Comparison of ENCODE assay signal across 10 mouse cellular contexts in genomic region chr14:117681321-117681921, GRCm38 (mm10).
DNase-seq lines count a peak whose midpoint lies in the region; ATAC-seq and TF ChIP-seq lines count a peak whose summit lies in the region.
"Had no signal": no experiment of that assay in that cellular context is flagged by ENCODE, and none has a peak within 500 bp of the region (broad histone marks: within the 10 kb centered on the region; RNA-seq: fewer than 3 reads in every experiment).

No protein-coding gene starts in this region.

- H3K36me3 ChIP-seq in hindbrain, embryonic 12.5 days = no peaks in the 10 kb centered on the region
- H3K36me3 ChIP-seq in hindbrain, embryonic 11.5 days (ENCODE audit: control insufficient read depth, insufficient read depth, low read length) = no peaks in the 10 kb centered on the region
- no peaks in the 10 kb centered on the region for H3K36me3 ChIP-seq in embryonic facial prominence, embryonic 14.5 days (ENCODE audit: control insufficient read depth, insufficient read depth, low read length)
- no peaks in the 10 kb centered on the region for H3K36me3 ChIP-seq in limb, embryonic 14.5 days (ENCODE audit: control insufficient read depth, insufficient read depth, low read length)
- H3K36me3 ChIP-seq in liver, postnatal 0 days (replicated peaks; ENCODE audit: insufficient read depth, low read length) = no peaks in the 10 kb centered on the region
- H3K36me3 ChIP-seq: G1E had no signal

- no peak for TF ChIP-seq EP300 in liver, postnatal 0 days (IDR thresholded peaks at IDR 0.05; ENCODE audit: low read depth)

- no peak overlapping the region for H3K4me2 ChIP-seq in hindbrain, embryonic 12.5 days (replicated peaks)
- H3K4me2 ChIP-seq in hindbrain, embryonic 11.5 days (replicated peaks; ENCODE audit: low read depth, low read length) = no peak overlapping the region
- H3K4me2 ChIP-seq in embryonic facial prominence, embryonic 14.5 days (ENCODE audit: low read depth, low read length) = no peak overlapping the region
- H3K4me2 ChIP-seq in limb, embryonic 14.5 days (replicated peaks; ENCODE audit: low read depth, low read length, severe bottlenecking) = no peak overlapping the region
- H3K4me2 ChIP-seq in liver, postnatal 0 days (ENCODE audit: low read depth, low read length) = no peak overlapping the region

- H3K27ac ChIP-seq in hindbrain, embryonic 12.5 days = 0 out of 2 replicates have a peak overlapping the region, but pooled peaks have one; percentile 2
- H3K27ac ChIP-seq in hindbrain, embryonic 11.5 days (ENCODE audit: low read depth, low read length) = no peak overlapping the region
- H3K27ac ChIP-seq in embryonic facial prominence, embryonic 14.5 days (replicated peaks; ENCODE audit: low read depth, low read length) = no peak overlapping the region
- H3K27ac ChIP-seq in limb, embryonic 14.5 days (replicated peaks; ENCODE audit: low read depth, low read length) = no peak overlapping the region
- H3K27ac ChIP-seq in liver, postnatal 0 days (ENCODE audit: low read depth) = no peak overlapping the region
- H3K27ac ChIP-seq: liver, embryonic 14.5 days had no signal

- no peak overlapping the region for H3K4me3 ChIP-seq in hindbrain, embryonic 12.5 days
- H3K4me3 ChIP-seq in hindbrain, embryonic 11.5 days (ENCODE audit: low read depth, low read length) = no peak overlapping the region
- no peak overlapping the region for H3K4me3 ChIP-seq in embryonic facial prominence, embryonic 14.5 days (ENCODE audit: low read depth, low read length)
- H3K4me3 ChIP-seq in limb, embryonic 14.5 days (replicated peaks; ENCODE audit: low read length) = no peak overlapping the region
- H3K4me3 ChIP-seq in liver, postnatal 0 days (ENCODE audit: low read depth, low read length) = no peak overlapping the region

- no peak overlapping the region for H3K9ac ChIP-seq in hindbrain, embryonic 12.5 days
- no peak overlapping the region for H3K9ac ChIP-seq in hindbrain, embryonic 11.5 days (ENCODE audit: low read depth, low read length)
- H3K9ac ChIP-seq in embryonic facial prominence, embryonic 14.5 days (ENCODE audit: low read depth, low read length) = no peak overlapping the region
- no peak overlapping the region for H3K9ac ChIP-seq in limb, embryonic 14.5 days (ENCODE audit: low read depth, low read length, severe bottlenecking)
- H3K9ac ChIP-seq in liver, postnatal 0 days (replicated peaks) = no peak overlapping the region
- H3K9ac ChIP-seq: liver, embryonic 14.5 days had no signal

- ATAC-seq in hindbrain, embryonic 12.5 days (ENCODE audit: low FRiP score) = 0 out of 2 replicates have a peak, but pooled peaks have one; percentile 61
- ATAC-seq in hindbrain, embryonic 11.5 days (ENCODE audit: low FRiP score) = no peak
- ATAC-seq in embryonic facial prominence, embryonic 14.5 days (ENCODE audit: low read depth) = peak; percentile 70; the same call in 1 of the 2 replicates
- ATAC-seq in limb, embryonic 14.5 days (ENCODE audit: low FRiP score, low read depth) = peak; percentile 77
- no peak for ATAC-seq in liver, postnatal 0 days

- peaks cover 7% of the 10 kb centered on the region; the same call in 1 of the 2 replicates for H3K4me1 ChIP-seq in hindbrain, embryonic 12.5 days
- no peaks in the 10 kb centered on the region for H3K4me1 ChIP-seq in hindbrain, embryonic 11.5 days (replicated peaks; ENCODE audit: control insufficient read depth, insufficient read depth, low read length)
- H3K4me1 ChIP-seq in embryonic facial prominence, embryonic 14.5 days (ENCODE audit: control insufficient read depth, insufficient read depth, low read length) = peaks cover 9% of the 10 kb centered on the region; the same call in 1 of the 2 replicates
- H3K4me1 ChIP-seq in limb, embryonic 14.5 days (ENCODE audit: control insufficient read depth, insufficient read depth, low read length) = peaks cover 12% of the 10 kb centered on the region
- peaks cover 4% of the 10 kb centered on the region; the same call in 1 of the 2 replicates for H3K4me1 ChIP-seq in liver, postnatal 0 days (ENCODE audit: insufficient read depth)

- H3K27me3 ChIP-seq in hindbrain, embryonic 12.5 days = no peaks in the 10 kb centered on the region
- no peaks in the 10 kb centered on the region for H3K27me3 ChIP-seq in hindbrain, embryonic 11.5 days (ENCODE audit: control insufficient read depth, insufficient read depth, low read length)
- no peaks in the 10 kb centered on the region for H3K27me3 ChIP-seq in embryonic facial prominence, embryonic 14.5 days (replicated peaks; ENCODE audit: control insufficient read depth, insufficient read depth, low read length)
- H3K27me3 ChIP-seq in limb, embryonic 14.5 days (ENCODE audit: control insufficient read depth, insufficient read depth, low read length) = no peaks in the 10 kb centered on the region
- no peaks in the 10 kb centered on the region for H3K27me3 ChIP-seq in liver, postnatal 0 days (ENCODE audit: insufficient read depth, low read length)

- TF ChIP-seq CTCF in liver, postnatal 0 days (IDR thresholded peaks at IDR 0.05; ENCODE audit: low read depth) = no peak

- DNase-seq in hindbrain, embryonic 11.5 days (ENCODE audit: low spot score) = no peak
- DNase-seq in NIH3T3 (ENCODE audit: low read depth) = peak; percentile 12
- DNase-seq in embryonic facial prominence, embryonic 14.5 days (ENCODE audit: low spot score) = peak; percentile 79
- peak; percentile 46 for DNase-seq in limb, embryonic 14.5 days (ENCODE audit: low spot score)
- DNase-seq in gastrocnemius, adult 18-20 months (ENCODE audit: low spot score) = no peak
- DNase-seq in liver, postnatal 0 days = no peak
- no peak for DNase-seq in frontal cortex, postnatal 14 days (ENCODE audit: low spot score in 2 of 2)

- WGBS in hindbrain, embryonic 12.5 days = 60% methylated on average over 5 of the region's 5 CpGs
- WGBS in hindbrain, embryonic 11.5 days = 71% methylated on average over 5 of the region's 5 CpGs
- 38% methylated on average over 5 of the region's 5 CpGs for WGBS in embryonic facial prominence, embryonic 14.5 days
- WGBS in limb, embryonic 14.5 days = 16% methylated on average over 5 of the region's 5 CpGs
- WGBS in liver, postnatal 0 days (ENCODE audit: insufficient replicate concordance) = 52% methylated on average over 5 of the region's 5 CpGs

- no peaks in the 10 kb centered on the region for H3K9me3 ChIP-seq in hindbrain, embryonic 12.5 days (replicated peaks)
- H3K9me3 ChIP-seq in hindbrain, embryonic 11.5 days (ENCODE audit: control insufficient read depth, low read length) = no peaks in the 10 kb centered on the region
- H3K9me3 ChIP-seq in embryonic facial prominence, embryonic 14.5 days (ENCODE audit: control insufficient read depth, low read length) = no peaks in the 10 kb centered on the region
- no peaks in the 10 kb centered on the region for H3K9me3 ChIP-seq in limb, embryonic 14.5 days (ENCODE audit: control insufficient read depth, low read length)
- no peaks in the 10 kb centered on the region for H3K9me3 ChIP-seq in liver, postnatal 0 days (ENCODE audit: low read length)

- no peak for TF ChIP-seq POLR2A in limb, embryonic 14.5 days (IDR thresholded peaks at IDR 0.05; ENCODE audit: borderline replicate concordance, extremely low read depth, insufficient read depth, insufficient read length)

Comparison
In these comparisons a context has a peak if more than half of its experiments do, and no peak if none do; other contexts are left out.
1. ATAC-seq: peak in hindbrain, embryonic 12.5 days (single experiment), embryonic facial prominence, embryonic 14.5 days (single experiment) and limb, embryonic 14.5 days (single experiment); none in hindbrain, embryonic 11.5 days (single experiment) and liver, postnatal 0 days (single experiment).
2. DNase-seq: peak in NIH3T3 (single experiment), embryonic facial prominence, embryonic 14.5 days (single experiment) and limb, embryonic 14.5 days (single experiment); none in hindbrain, embryonic 11.5 days (single experiment), gastrocnemius, adult 18-20 months (single experiment), liver, postnatal 0 days (single experiment) and frontal cortex, postnatal 14 days (0 of 2).